Mouse (Mus musculus) WW6 (cell line): ENCODE measurements around the gene Atad2b.
A peak's percentile ranks its signal among the peaks of the same experiment; 100 is the strongest.
"Not testable (repeated sequence)": the region's sequence is repeated elsewhere in the genome, so short reads cannot be mapped to it uniquely, and the experiment has no call there.

Source experiments
- DNase-seq: peaks from one replicate; pipeline ENCODE4 v3.0.0-alpha.2; 2013; ENCODE audit warnings: low read depth, low spot score

Atad2b gene

GRCm38 (mm10) chr12:4916994-4917804 is at the start of gene Atad2b:
Atad2b (plus strand) TSS chr12:4917353.
- DNase-seq, result peak; percentile 89

GRCm38 (mm10) chr12:4868924-4869323 is 48.2 kb upstream of the Atad2b start:
- no peak for DNase-seq

GRCm38 (mm10) chr12:4871260-4871659 is 45.9 kb upstream of the Atad2b start:
- no peak for DNase-seq

GRCm38 (mm10) chr12:4872273-4872672 is 44.9 kb upstream of the Atad2b start:
- no peak for DNase-seq

GRCm38 (mm10) chr12:4872983-4873477 is 44.1 kb upstream of the Atad2b start:
- DNase-seq, result no peak

GRCm38 (mm10) chr12:4873531-4873930 is 43.6 kb upstream of the Atad2b start:
- DNase-seq, result no peak

- peak; percentile 68 for DNase-seq
These were observed 42.8 kb upstream of the Atad2b start, which contains the start of gene Mfsd2b for GRCm38 (mm10) chr12:4874161-4874927. Mfsd2b (minus strand) TSS chr12:4874359.

GRCm38 (mm10) chr12:4875623-4876022 is 41.5 kb upstream of the Atad2b start:
- DNase-seq, result no peak

GRCm38 (mm10) chr12:4878296-4878783 is 38.8 kb upstream of the Atad2b start:
- DNase-seq, result no peak

GRCm38 (mm10) chr12:4879048-4879447 is 38.1 kb upstream of the Atad2b start:
- no peak for DNase-seq

- DNase-seq, result no peak
These were observed 35.1 kb upstream of the Atad2b start for GRCm38 (mm10) chr12:4882086-4882485.

- no peak for DNase-seq
These were observed 32.1 kb upstream of the Atad2b start for GRCm38 (mm10) chr12:4885062-4885461.

- DNase-seq, result not testable (repeated sequence)
These were observed 30.6 kb upstream of the Atad2b start for GRCm38 (mm10) chr12:4886581-4886980.

GRCm38 (mm10) chr12:4888739-4889138 is 28.4 kb upstream of the Atad2b start:
- no peak for DNase-seq

- DNase-seq, result no peak
These were observed 27.9 kb upstream of the Atad2b start for GRCm38 (mm10) chr12:4889251-4889650.

- DNase-seq, result no peak
These were observed 27.3 kb upstream of the Atad2b start for GRCm38 (mm10) chr12:4889891-4890290.

GRCm38 (mm10) chr12:4898024-4898423 is 19.1 kb upstream of the Atad2b start:
- peak; percentile 79 for DNase-seq

- DNase-seq, result no peak
These were observed 11.2 kb upstream of the Atad2b start for GRCm38 (mm10) chr12:4905946-4906345.

- no peak for DNase-seq
These were observed 10.7 kb upstream of the Atad2b start for GRCm38 (mm10) chr12:4906476-4906875.

- DNase-seq, result peak; percentile 89
These were observed 9.9 kb upstream of the Atad2b start, which contains the start of gene Ubxn2a for GRCm38 (mm10) chr12:4906951-4907906. Ubxn2a (minus strand) TSS chr12:4907705.

GRCm38 (mm10) chr12:4908391-4908790 is 8.8 kb upstream of the Atad2b start:
- DNase-seq, result no peak
